Mouse (Mus musculus): ENCODE measurements around the gene Cfi.

The Cfi gene

GRCm38 (mm10) chr3:129877327-129877726 lies 41.6 kb downstream of the Cfi start:
- DNase-seq (ENCODE audit: low read depth, low spot score), result no peak

- DNase-seq (ENCODE audit: low read depth, low spot score), result peak; percentile 81
Observed at GRCm38 (mm10) chr3:129878405-129879021, 42.8 kb downstream of the Cfi start, which contains the start of gene Pla2g12a. Pla2g12a (plus strand) TSS chr3:129878606.

- peak; percentile 34 for DNase-seq (ENCODE audit: low read depth, low spot score)
Observed at GRCm38 (mm10) chr3:129879131-129879757, 43.6 kb downstream of the Cfi start.

GRCm38 (mm10) chr3:129879913-129880312 lies 44.2 kb downstream of the Cfi start:
- no peak for DNase-seq (ENCODE audit: low read depth, low spot score)

GRCm38 (mm10) chr3:129880925-129881593 lies 45.4 kb downstream of the Cfi start:
- no peak for DNase-seq (ENCODE audit: low read depth, low spot score)

- DNase-seq (ENCODE audit: low read depth, low spot score), result no peak
Observed at GRCm38 (mm10) chr3:129885577-129885976, 49.9 kb downstream of the Cfi start.

GRCm38 (mm10) chr3:129886430-129886829 lies 50.7 kb downstream of the Cfi start:
- DNase-seq (ENCODE audit: low read depth, low spot score), result no peak

- no peak for DNase-seq (ENCODE audit: low read depth, low spot score)
Observed at GRCm38 (mm10) chr3:129887779-129888517, 52.3 kb downstream of the Cfi start.

- DNase-seq (ENCODE audit: low read depth, low spot score), result no peak
Observed at GRCm38 (mm10) chr3:129892003-129892402, 56.3 kb downstream of the Cfi start.

- no peak for DNase-seq (ENCODE audit: low read depth, low spot score)
Observed at GRCm38 (mm10) chr3:129893143-129893542, 57.5 kb downstream of the Cfi start.

GRCm38 (mm10) chr3:129896591-129896990 lies 60.9 kb downstream of the Cfi start:
- no peak for DNase-seq (ENCODE audit: low read depth, low spot score)

GRCm38 (mm10) chr3:129898886-129899285 lies 63.2 kb downstream of the Cfi start:
- no peak for DNase-seq (ENCODE audit: low read depth, low spot score)

- peak; percentile 50 for DNase-seq (ENCODE audit: low read depth, low spot score)
Observed at GRCm38 (mm10) chr3:129901271-129901809, 65.7 kb downstream of the Cfi start, which contains the start of gene Casp6. Casp6 (plus strand) TSS chr3:129901425.

GRCm38 (mm10) chr3:129903369-129903768 lies 67.7 kb downstream of the Cfi start:
- DNase-seq (ENCODE audit: low read depth, low spot score), result no peak

GRCm38 (mm10) chr3:129903866-129904265 lies 68.2 kb downstream of the Cfi start:
- DNase-seq (ENCODE audit: low read depth, low spot score), result no peak

GRCm38 (mm10) chr3:129904381-129905132 lies 68.9 kb downstream of the Cfi start:
- no peak for DNase-seq (ENCODE audit: low read depth, low spot score)

- DNase-seq (ENCODE audit: low read depth, low spot score), result no peak
Observed at GRCm38 (mm10) chr3:129912025-129912424, 76.3 kb downstream of the Cfi start.

- no peak for DNase-seq (ENCODE audit: low read depth, low spot score)
Observed at GRCm38 (mm10) chr3:129913241-129913640, 77.6 kb downstream of the Cfi start.

- no peak for DNase-seq (ENCODE audit: low read depth, low spot score)
Observed at GRCm38 (mm10) chr3:129917424-129917823, 81.7 kb downstream of the Cfi start.

GRCm38 (mm10) chr3:129918434-129918833 lies 82.8 kb downstream of the Cfi start:
- DNase-seq (ENCODE audit: low read depth, low spot score), result peak; percentile 33

GRCm38 (mm10) chr3:129923581-129923980 lies 87.9 kb downstream of the Cfi start:
- no peak for DNase-seq (ENCODE audit: low read depth, low spot score)
